In genomic region chr2:30123729-30124471, GRCm38 (mm10) we compare ENCODE assay signal across 8 mouse cellular contexts. TPM values are rescaled to one million over a fixed set of nuclear protein-coding genes. Genes with fewer than 3 reads are reported as not detected.
DNase-seq lines count a peak whose midpoint lies in the region; ATAC-seq and TF ChIP-seq lines count a peak whose summit lies in the region.

No protein-coding gene starts in this region.

- peak; percentile 64 for ATAC-seq in neural tube, embryonic 11.5 days (ENCODE audit: insufficient read depth, low FRiP score, low TSS enrichment)
- peak; percentile 62 for ATAC-seq in forebrain, postnatal 0 days
- ATAC-seq in liver, embryonic 11.5 days (replicated peaks; ENCODE audit: low FRiP score), result peak; percentile 58
- peak; percentile 70; the same call in 1 of the 2 replicates for ATAC-seq in stomach, embryonic 14.5 days (ENCODE audit: insufficient number of reproducible peaks, insufficient read depth, low FRiP score, low read depth)

- H3K4me2 ChIP-seq in neural tube, embryonic 11.5 days (ENCODE audit: low read depth), result peak overlapping the region; percentile 91
- H3K4me2 ChIP-seq in forebrain, postnatal 0 days (ENCODE audit: low read depth), result peak overlapping the region; percentile 86
- H3K4me2 ChIP-seq in liver, embryonic 11.5 days, result peak overlapping the region; percentile 85
- peak overlapping the region; percentile 92 for H3K4me2 ChIP-seq in stomach, embryonic 14.5 days (replicated peaks; ENCODE audit: low read depth, low read length)

- H3K4me3 ChIP-seq in neural tube, embryonic 11.5 days (ENCODE audit: low read depth, low read length), result peak overlapping the region; percentile 83
- H3K4me3 ChIP-seq in forebrain, postnatal 0 days (ENCODE audit: low read depth, low read length), result peak overlapping the region; percentile 91
- peak overlapping the region; percentile 77 for H3K4me3 ChIP-seq in liver, embryonic 11.5 days (ENCODE audit: low read depth, low read length)
- peak overlapping the region; percentile 85 for H3K4me3 ChIP-seq in stomach, embryonic 14.5 days (ENCODE audit: low read depth, low read length)

- no peak; the same call in 1 of the 2 replicates for TF ChIP-seq CTCF in forebrain, postnatal 0 days (IDR thresholded peaks at IDR 0.05; ENCODE audit: low read depth)

- peak overlapping the region; percentile 62; the same call in 1 of the 2 replicates for H3K27ac ChIP-seq in neural tube, embryonic 11.5 days (ENCODE audit: low read depth, low read length)
- H3K27ac ChIP-seq in forebrain, postnatal 0 days (ENCODE audit: low read depth, low read length), result peak overlapping the region; percentile 91
- H3K27ac ChIP-seq in liver, embryonic 11.5 days (ENCODE audit: low read depth, low read length), result peak overlapping the region; percentile 70
- peak overlapping the region; percentile 92 for H3K27ac ChIP-seq in stomach, embryonic 14.5 days (ENCODE audit: low read length)

- peak overlapping the region; percentile 86 for H3K9ac ChIP-seq in neural tube, embryonic 11.5 days (ENCODE audit: low read length)
- H3K9ac ChIP-seq in forebrain, postnatal 0 days, result peak overlapping the region; percentile 91
- H3K9ac ChIP-seq in liver, embryonic 11.5 days (ENCODE audit: low read depth, low read length), result peak overlapping the region; percentile 81
- peak overlapping the region; percentile 69 for H3K9ac ChIP-seq in stomach, embryonic 14.5 days (replicated peaks; ENCODE audit: low read depth, low read length)

- H3K9me3 ChIP-seq in neural tube, embryonic 11.5 days (ENCODE audit: control insufficient read depth, low read length), result no peaks in the 10 kb centered on the region
- H3K9me3 ChIP-seq in forebrain, postnatal 0 days (ENCODE audit: low read length), result no peaks in the 10 kb centered on the region
- no peaks in the 10 kb centered on the region for H3K9me3 ChIP-seq in liver, embryonic 11.5 days (ENCODE audit: control insufficient read depth, low read length)
- H3K9me3 ChIP-seq in stomach, embryonic 14.5 days (ENCODE audit: control insufficient read depth, low read depth, low read length), result no peaks in the 10 kb centered on the region

- 2% methylated on average over 44 of the region's 44 CpGs for WGBS in neural tube, embryonic 11.5 days
- WGBS in forebrain, postnatal 0 days, result 2% methylated on average over 44 of the region's 44 CpGs
- 3% methylated on average over 43 of the region's 44 CpGs for WGBS in liver, embryonic 11.5 days
- 1% methylated on average over 44 of the region's 44 CpGs for WGBS in stomach, embryonic 14.5 days

- no peaks in the 10 kb centered on the region for H3K36me3 ChIP-seq in neural tube, embryonic 11.5 days (ENCODE audit: control insufficient read depth, insufficient read depth, low read length)
- no peaks in the 10 kb centered on the region for H3K36me3 ChIP-seq in forebrain, postnatal 0 days (ENCODE audit: insufficient read depth)
- H3K36me3 ChIP-seq in liver, embryonic 11.5 days (ENCODE audit: control insufficient read depth, insufficient read depth, low read length), result no peaks in the 10 kb centered on the region
- H3K36me3 ChIP-seq in stomach, embryonic 14.5 days (ENCODE audit: control insufficient read depth, insufficient read depth, low read length), result no peaks in the 10 kb centered on the region

- H3K4me1 ChIP-seq in neural tube, embryonic 11.5 days (ENCODE audit: control insufficient read depth, insufficient read depth, low read length), result peaks cover 15% of the 10 kb centered on the region
- H3K4me1 ChIP-seq in forebrain, postnatal 0 days (ENCODE audit: insufficient read depth), result peaks cover 12% of the 10 kb centered on the region; the same call in 1 of the 2 replicates
- H3K4me1 ChIP-seq in liver, embryonic 11.5 days (replicated peaks; ENCODE audit: control insufficient read depth, insufficient read depth, low read length), result peaks cover 13% of the 10 kb centered on the region
- peaks cover 15% of the 10 kb centered on the region; the same call in 1 of the 2 replicates for H3K4me1 ChIP-seq in stomach, embryonic 14.5 days (ENCODE audit: control insufficient read depth, insufficient read depth, low read length)

- H3K27me3 ChIP-seq in neural tube, embryonic 11.5 days (ENCODE audit: control insufficient read depth, insufficient read depth, low read length), result no peaks in the 10 kb centered on the region
- no peaks in the 10 kb centered on the region for H3K27me3 ChIP-seq in forebrain, postnatal 0 days (ENCODE audit: insufficient read depth, low read length)
- H3K27me3 ChIP-seq in liver, embryonic 11.5 days (replicated peaks; ENCODE audit: control insufficient read depth, insufficient read depth, low read length), result no peaks in the 10 kb centered on the region
- H3K27me3 ChIP-seq in stomach, embryonic 14.5 days (ENCODE audit: control insufficient read depth, insufficient read depth, low read length), result no peaks in the 10 kb centered on the region

- DNase-seq in embryo, embryonic 10 days (ENCODE audit: low spot score), result peak; percentile 56
- no peak for DNase-seq in embryo, embryonic 11 days
- no peak for DNase-seq in neural tube, embryonic 11.5 days (ENCODE audit: low spot score)
- DNase-seq in neural tube, embryonic 10.5 days (ENCODE audit: extremely low spot score, low spot score), result no peak
- no peak for DNase-seq in forebrain, postnatal 0 days
- no peak for DNase-seq in liver, embryonic 11.5 days (ENCODE audit: low spot score)
- DNase-seq in urinary bladder, postnatal 25 days (ENCODE audit: low spot score), result no peak

RNA-seq across cellular contexts. Expression of gene Zer1, which starts 0.5 kb away (rescaled TPM):
- 5.4 and 5.9 TPM in 2 replicates for polyA plus RNA-seq in neural tube, embryonic 11.5 days (2014; fragmentation: Nextera tagmentation; extraction: Ambion mirVana)
- 51.9 and 70.2 TPM in 2 replicates for total RNA-seq in forebrain, postnatal 0 days (2014; rRNA removed)
- polyA plus RNA-seq in forebrain, postnatal 0 days (2015; fragmentation: Nextera tagmentation; extraction: Ambion mirVana), result 5.4 and 10.3 TPM in 2 replicates
- 4.7 and 6.2 TPM in 2 replicates for polyA plus RNA-seq in liver, embryonic 11.5 days (2014; fragmentation: Nextera tagmentation; extraction: Ambion mirVana)
- 11.3 and 13.6 TPM in 2 replicates for polyA plus RNA-seq in stomach, embryonic 14.5 days (2014; fragmentation: Nextera tagmentation; extraction: Ambion mirVana)

RNA-seq across cellular contexts. Expression of gene Tbc1d13, which starts 9.6 kb away (rescaled TPM):
- polyA plus RNA-seq in neural tube, embryonic 11.5 days (2014; fragmentation: Nextera tagmentation; extraction: Ambion mirVana), result 12.4 and 15.3 TPM in 2 replicates
- total RNA-seq in forebrain, postnatal 0 days (2014; rRNA removed), result 116 and 135 TPM in 2 replicates
- 5.0 and 8.3 TPM in 2 replicates for polyA plus RNA-seq in forebrain, postnatal 0 days (2015; fragmentation: Nextera tagmentation; extraction: Ambion mirVana)
- polyA plus RNA-seq in liver, embryonic 11.5 days (2014; fragmentation: Nextera tagmentation; extraction: Ambion mirVana), result 6.9 and 9.2 TPM in 2 replicates
- 12.0 and 12.4 TPM in 2 replicates for polyA plus RNA-seq in stomach, embryonic 14.5 days (2014; fragmentation: Nextera tagmentation; extraction: Ambion mirVana)

RNA-seq across cellular contexts. Expression of gene Zdhhc12, which starts 30.5 kb away (rescaled TPM):
- polyA plus RNA-seq in neural tube, embryonic 11.5 days (2014; fragmentation: Nextera tagmentation; extraction: Ambion mirVana), result 28.3 and 31.1 TPM in 2 replicates
- 19.5 and 25.7 TPM in 2 replicates for total RNA-seq in forebrain, postnatal 0 days (2014; rRNA removed)
- polyA plus RNA-seq in forebrain, postnatal 0 days (2015; fragmentation: Nextera tagmentation; extraction: Ambion mirVana), result 20.8 and 23.3 TPM in 2 replicates
- 51.9 and 53.7 TPM in 2 replicates for polyA plus RNA-seq in liver, embryonic 11.5 days (2014; fragmentation: Nextera tagmentation; extraction: Ambion mirVana)
- 44.1 and 45.2 TPM in 2 replicates for polyA plus RNA-seq in stomach, embryonic 14.5 days (2014; fragmentation: Nextera tagmentation; extraction: Ambion mirVana)

RNA-seq across cellular contexts. Expression of gene Pkn3, which starts 46.4 kb away (rescaled TPM):
- 6.7 and 7.0 TPM in 2 replicates for polyA plus RNA-seq in neural tube, embryonic 11.5 days (2014; fragmentation: Nextera tagmentation; extraction: Ambion mirVana)
- 2.0 and 4.7 TPM in 2 replicates for total RNA-seq in forebrain, postnatal 0 days (2014; rRNA removed)
- polyA plus RNA-seq in forebrain, postnatal 0 days (2015; fragmentation: Nextera tagmentation; extraction: Ambion mirVana), result 0.80 and 0.86 TPM in 2 replicates
- polyA plus RNA-seq in liver, embryonic 11.5 days (2014; fragmentation: Nextera tagmentation; extraction: Ambion mirVana), result 9.6 and 10.2 TPM in 2 replicates
- 6.3 and 6.9 TPM in 2 replicates for polyA plus RNA-seq in stomach, embryonic 14.5 days (2014; fragmentation: Nextera tagmentation; extraction: Ambion mirVana)

RNA-seq across cellular contexts. Expression of gene Endog, which starts 47.4 kb away (rescaled TPM):
- polyA plus RNA-seq in neural tube, embryonic 11.5 days (2014; fragmentation: Nextera tagmentation; extraction: Ambion mirVana), result 14.6 and 15.2 TPM in 2 replicates
- total RNA-seq in forebrain, postnatal 0 days (2014; rRNA removed), result 31.8 and 37.1 TPM in 2 replicates
- polyA plus RNA-seq in forebrain, postnatal 0 days (2015; fragmentation: Nextera tagmentation; extraction: Ambion mirVana), result 29.0 and 31.1 TPM in 2 replicates
- polyA plus RNA-seq in liver, embryonic 11.5 days (2014; fragmentation: Nextera tagmentation; extraction: Ambion mirVana), result 27.1 and 29.1 TPM in 2 replicates
- 21.9 and 24.8 TPM in 2 replicates for polyA plus RNA-seq in stomach, embryonic 14.5 days (2014; fragmentation: Nextera tagmentation; extraction: Ambion mirVana)
